Mouse (Mus musculus) CH12.LX (cell line): ENCODE data around the gene Spag5.
"Not testable (repeated sequence)": the region's sequence is repeated elsewhere in the genome, so short reads cannot be mapped to it uniquely, and the experiment has no call there.

ENCODE experiments used
- CTCF ChIP-seq, 2 experiments: IDR thresholded peaks in 1 of 2; conservative IDR thresholded peaks in 1 of 2; 2 replicates each; pipeline ENCODE4 v1.5.1; 2011 to 2012; ENCODE audit warnings: low read depth in 2 of 2, low read length in 2 of 2, improper control_type of control experiment in 1 of 2, inconsistent platforms in 1 of 2, mild to moderate bottlenecking in 1 of 2, moderate library complexity in 1 of 2
- EP300 ChIP-seq: IDR thresholded peaks from 2 replicates; pipeline ENCODE4 v1.6.1; 2011; ENCODE audit warnings: low read length, improper control_type of control experiment
- GABPA ChIP-seq: IDR thresholded peaks from 2 replicates; pipeline ENCODE4 v1.6.1; 2012; ENCODE audit warnings: low read depth, low read length, improper control_type of control experiment, inconsistent platforms; ENCODE audit not compliant: insufficient replicate concordance
- MAX ChIP-seq: IDR thresholded peaks from 2 replicates; pipeline ENCODE4 v1.6.1; 2011; ENCODE audit warnings: low read length, improper control_type of control experiment
- MAZ ChIP-seq: IDR thresholded peaks from 2 replicates; pipeline ENCODE4 v1.6.1; 2012; ENCODE audit warnings: low read depth, mild to moderate bottlenecking, inconsistent platforms, low read length, improper control_type of control experiment, moderate library complexity
- NRF1 ChIP-seq: IDR thresholded peaks from 2 replicates; pipeline ENCODE4 v1.6.1; 2014; ENCODE audit warnings: low read depth, mild to moderate bottlenecking, inconsistent platforms, low read length, improper control_type of control experiment, moderate library complexity
- POLR2A ChIP-seq: IDR thresholded peaks from 2 replicates; pipeline ENCODE4 v1.6.1; 2011; ENCODE audit warnings: low read depth, mild to moderate bottlenecking, improper control_type of control experiment, low read length
- TCF12 ChIP-seq: IDR thresholded peaks from 2 replicates; pipeline ENCODE4 v1.6.1; 2014; ENCODE audit warnings: low read depth, mild to moderate bottlenecking, inconsistent platforms, low read length, improper control_type of control experiment
- ZKSCAN1 ChIP-seq: IDR thresholded peaks from 2 replicates; pipeline ENCODE4 v1.6.1; 2012; ENCODE audit warnings: low read depth, inconsistent platforms, low read length, improper control_type of control experiment, borderline replicate concordance

- TF ChIP-seq GABPA, TCF12, EP300, MAZ, MAX, NRF1, POLR2A, ZKSCAN1: not testable (repeated sequence)
- peak in 1 of 2 experiments; percentile 53; a peak in 2 of 4 replicates for TF ChIP-seq CTCF (conservative IDR thresholded peaks at IDR 0.05 in 1 of 2, IDR thresholded peaks at IDR 0.05 in 1 of 2; ENCODE audit: low read depth in 2 of 2, low read length in 2 of 2)
These were observed 25.2 kb upstream of the Spag5 start for GRCm38 (mm10) chr11:78276169-78276568.
